Mouse (Mus musculus): ENCODE measurements around the gene Sstr3. TPM values are rescaled to one million over a fixed set of nuclear protein-coding genes. Genes with fewer than 3 reads are reported as not detected.

The Sstr3 gene
- polyA plus RNA-seq, 1 experiment, result not detected

- peak within 1 kb of the TSS; percentile 58 for H3K4me3 ChIP-seq (ENCODE audit: low read depth, low read length)
- H3K36me3 ChIP-seq (ENCODE audit: control insufficient read depth, insufficient read depth, low read length, poor library complexity, severe bottlenecking), result no peaks in the 10 kb centered on the region
- peak within 1 kb of the TSS; percentile 29; the same call in 1 of the 2 replicates for H3K27ac ChIP-seq (ENCODE audit: insufficient read depth, low read length)
- H3K4me1 ChIP-seq (ENCODE audit: control insufficient read depth, insufficient read depth, low read length), result peaks cover 5% of the 10 kb centered on the region
- TF ChIP-seq CTCF (IDR thresholded peaks at IDR 0.05; ENCODE audit: low read depth, low read length) (no peak), EP300 (IDR thresholded peaks at IDR 0.05; ENCODE audit: insufficient read depth, low read depth, low read length) (no peak)
- H3K9me3 ChIP-seq (replicated peaks; ENCODE audit: control insufficient read depth, insufficient read depth, low read length, poor library complexity, severe bottlenecking), result no peaks in the 10 kb centered on the region
- H3K27me3 ChIP-seq (ENCODE audit: control insufficient read depth, insufficient read depth, low read length, poor library complexity, severe bottlenecking), result no peaks in the 10 kb centered on the region
- H3K9ac ChIP-seq (ENCODE audit: low read depth, poor library complexity, severe bottlenecking), result 0 out of 2 replicates have a peak within 1 kb of the TSS, but pooled peaks have one; percentile 13
Observed at GRCm38 (mm10) chr15:78530671-78531450, 13.6 kb downstream of the Sstr3 start, which contains the start of gene C1qtnf6. TSS of gene C1qtnf6 (minus strand) at chr15:78531416.

- no peak overlapping the region for H3K4me3 ChIP-seq (ENCODE audit: low read depth, low read length)
- no peak overlapping the region for H3K9ac ChIP-seq (ENCODE audit: low read depth, poor library complexity, severe bottlenecking)
Observed at GRCm38 (mm10) chr15:78530141-78530540, 14.3 kb downstream of the Sstr3 start.

GRCm38 (mm10) chr15:78529428-78529990 lies 15.0 kb downstream of the Sstr3 start:
- peaks cover 5% of the 10 kb centered on the region for H3K4me1 ChIP-seq (ENCODE audit: control insufficient read depth, insufficient read depth, low read length)
- no peak overlapping the region for H3K27ac ChIP-seq (ENCODE audit: insufficient read depth, low read length)
- no peaks in the 10 kb centered on the region for H3K27me3 ChIP-seq (ENCODE audit: control insufficient read depth, insufficient read depth, low read length, poor library complexity, severe bottlenecking)
- no peaks in the 10 kb centered on the region for H3K36me3 ChIP-seq (ENCODE audit: control insufficient read depth, insufficient read depth, low read length, poor library complexity, severe bottlenecking)
- peak overlapping the region; percentile 37 for H3K4me3 ChIP-seq (ENCODE audit: low read depth, low read length)
- H3K9ac ChIP-seq (ENCODE audit: low read depth, poor library complexity, severe bottlenecking), result peak overlapping the region; percentile 12
- H3K9me3 ChIP-seq (replicated peaks; ENCODE audit: control insufficient read depth, insufficient read depth, low read length, poor library complexity, severe bottlenecking), result no peaks in the 10 kb centered on the region
- TF ChIP-seq CTCF (IDR thresholded peaks at IDR 0.05; ENCODE audit: low read depth, low read length) (no peak), EP300 (IDR thresholded peaks at IDR 0.05; ENCODE audit: insufficient read depth, low read depth, low read length) (no peak), POLR2A (IDR thresholded peaks at IDR 0.05; ENCODE audit: insufficient read depth, low read length) (no peak)

More at GRCm38 (mm10) chr15:78530141-78530540, 14.3 kb downstream of the Sstr3 start:
- H3K27me3 ChIP-seq (ENCODE audit: control insufficient read depth, insufficient read depth, low read length, poor library complexity, severe bottlenecking), result no peaks in the 10 kb centered on the region
- H3K36me3 ChIP-seq (ENCODE audit: control insufficient read depth, insufficient read depth, low read length, poor library complexity, severe bottlenecking), result no peaks in the 10 kb centered on the region
- H3K4me1 ChIP-seq (ENCODE audit: control insufficient read depth, insufficient read depth, low read length), result peaks cover 5% of the 10 kb centered on the region
- TF ChIP-seq EP300 (IDR thresholded peaks at IDR 0.05; ENCODE audit: insufficient read depth, low read depth, low read length) (no peak), CTCF (IDR thresholded peaks at IDR 0.05; ENCODE audit: low read depth, low read length) (no peak), POLR2A (IDR thresholded peaks at IDR 0.05; ENCODE audit: insufficient read depth, low read length) (no peak)
- H3K27ac ChIP-seq (ENCODE audit: insufficient read depth, low read length), result no peak overlapping the region
- no peaks in the 10 kb centered on the region for H3K9me3 ChIP-seq (replicated peaks; ENCODE audit: control insufficient read depth, insufficient read depth, low read length, poor library complexity, severe bottlenecking)

- no peaks in the 10 kb centered on the region for H3K27me3 ChIP-seq (ENCODE audit: control insufficient read depth, insufficient read depth, low read length, poor library complexity, severe bottlenecking)
- H3K4me3 ChIP-seq (ENCODE audit: low read depth, low read length), result peak overlapping the region; percentile 37
- no peak overlapping the region for H3K27ac ChIP-seq (ENCODE audit: insufficient read depth, low read length)
- no peaks in the 10 kb centered on the region for H3K36me3 ChIP-seq (ENCODE audit: control insufficient read depth, insufficient read depth, low read length, poor library complexity, severe bottlenecking)
- peaks cover 5% of the 10 kb centered on the region for H3K4me1 ChIP-seq (ENCODE audit: control insufficient read depth, insufficient read depth, low read length)
- no peak for TF ChIP-seq POLR2A (IDR thresholded peaks at IDR 0.05; ENCODE audit: insufficient read depth, low read length)
- no peak for TF ChIP-seq EP300 (IDR thresholded peaks at IDR 0.05; ENCODE audit: insufficient read depth, low read depth, low read length)
- TF ChIP-seq CTCF (IDR thresholded peaks at IDR 0.05; ENCODE audit: low read depth, low read length), result no peak
- peak overlapping the region; percentile 12; the same call in 1 of the 2 replicates for H3K9ac ChIP-seq (ENCODE audit: low read depth, poor library complexity, severe bottlenecking)
- H3K9me3 ChIP-seq (replicated peaks; ENCODE audit: control insufficient read depth, insufficient read depth, low read length, poor library complexity, severe bottlenecking), result no peaks in the 10 kb centered on the region
Observed at GRCm38 (mm10) chr15:78528726-78529411, 15.6 kb downstream of the Sstr3 start.

- Histone ChIP-seq H3K36me3 (ENCODE audit: control insufficient read depth, insufficient read depth, low read length, poor library complexity, severe bottlenecking) (no peaks in the 10 kb centered on the region), H3K9me3 (replicated peaks; ENCODE audit: control insufficient read depth, insufficient read depth, low read length, poor library complexity, severe bottlenecking) (no peaks in the 10 kb centered on the region), H3K27me3 (ENCODE audit: control insufficient read depth, insufficient read depth, low read length, poor library complexity, severe bottlenecking) (no peaks in the 10 kb centered on the region), H3K9ac (ENCODE audit: low read depth, poor library complexity, severe bottlenecking) (no peak overlapping the region), H3K4me3 (ENCODE audit: low read depth, low read length) (no peak overlapping the region), H3K4me1 (ENCODE audit: control insufficient read depth, insufficient read depth, low read length) (peaks cover 5% of the 10 kb centered on the region), H3K27ac (ENCODE audit: insufficient read depth, low read length) (no peak overlapping the region)
- no peak for TF ChIP-seq CTCF (IDR thresholded peaks at IDR 0.05; ENCODE audit: low read depth, low read length)
- TF ChIP-seq POLR2A (IDR thresholded peaks at IDR 0.05; ENCODE audit: insufficient read depth, low read length), result no peak
- TF ChIP-seq EP300 (IDR thresholded peaks at IDR 0.05; ENCODE audit: insufficient read depth, low read depth, low read length), result no peak
Observed at GRCm38 (mm10) chr15:78527973-78528372, 16.5 kb downstream of the Sstr3 start.
